Mouse (Mus musculus): ENCODE results near the gene 4932438H23Rik. TPM values are rescaled to one million over a fixed set of nuclear protein-coding genes. Genes with fewer than 3 reads are reported as not detected.

The 4932438H23Rik gene
- total RNA-seq, 1 experiment, result 0.36 TPM

DNA sequence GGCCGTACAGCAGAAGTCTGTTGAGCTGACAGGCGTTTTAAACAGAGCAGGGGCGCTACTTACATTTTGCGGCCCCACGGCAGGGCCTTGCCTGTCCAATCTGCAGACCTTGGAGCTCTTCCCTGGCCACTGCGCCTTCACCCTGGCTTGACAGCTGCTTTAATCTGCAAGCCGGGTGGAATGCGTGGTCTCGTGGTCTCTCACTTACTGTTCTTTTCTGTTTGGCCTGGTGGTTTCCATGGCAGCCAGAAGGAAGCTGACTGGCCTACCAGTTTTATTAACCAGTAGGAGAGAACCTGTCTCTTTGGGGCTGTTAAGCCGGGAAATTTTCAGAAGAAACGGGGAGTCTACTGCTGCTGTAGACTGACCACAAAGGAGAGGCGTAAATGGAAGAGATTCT, 26.0 kb downstream of the 4932438H23Rik start:
- Histone ChIP-seq H3K4me1 (ENCODE audit: control insufficient read depth in 2 of 2, insufficient read depth in 2 of 2, low read length in 2 of 2, poor library complexity in 1 of 2) (peaks cover 0 to 14% of the 10 kb centered on the region in 2 experiments; a peak in 2 of 4 replicates), H3K27ac (ENCODE audit: insufficient read depth, low read depth, low read length, poor library complexity, severe bottlenecking) (no peak overlapping the region), H3K36me3 (ENCODE audit: control insufficient read depth, insufficient read depth, low read length, poor library complexity, severe bottlenecking) (no peaks in the 10 kb centered on the region), H3K9me3 (ENCODE audit: control insufficient read depth, insufficient read depth, low read depth, low read length) (no peaks in the 10 kb centered on the region), H3K9ac (ENCODE audit: insufficient read depth, low read depth, low read length, poor library complexity, severe bottlenecking) (no peak overlapping the region), H3K4me3 (ENCODE audit: insufficient read depth in 1 of 2, low read depth in 1 of 2, low read length in 2 of 2, poor library complexity in 1 of 2, severe bottlenecking in 1 of 2) (no peak overlapping the region)
- no peak for TF ChIP-seq HCFC1 (IDR thresholded peaks at IDR 0.05; ENCODE audit: borderline replicate concordance, insufficient read depth, low read length)
- TF ChIP-seq ZC3H11A (IDR thresholded peaks at IDR 0.05; ENCODE audit: borderline replicate concordance, low read depth, low read length), result no peak
- no peak for TF ChIP-seq ZNF384 (IDR thresholded peaks at IDR 0.05; ENCODE audit: low read depth, low read length)
- no peak for TF ChIP-seq MAFK (IDR thresholded peaks at IDR 0.05; ENCODE audit: insufficient read depth, low read depth, low read length)
- no peak for TF ChIP-seq CHD2 (IDR thresholded peaks at IDR 0.05; ENCODE audit: low read depth, low read length)
- DNase-seq (ENCODE audit: low read depth, low spot score), result no peak
- in situ Hi-C loops (cut with MboI; ENCODE audit: low sequenced_read_pairs in 2 of 2, unreplicated experiment in 2 of 2), result no loop called here

DNA sequence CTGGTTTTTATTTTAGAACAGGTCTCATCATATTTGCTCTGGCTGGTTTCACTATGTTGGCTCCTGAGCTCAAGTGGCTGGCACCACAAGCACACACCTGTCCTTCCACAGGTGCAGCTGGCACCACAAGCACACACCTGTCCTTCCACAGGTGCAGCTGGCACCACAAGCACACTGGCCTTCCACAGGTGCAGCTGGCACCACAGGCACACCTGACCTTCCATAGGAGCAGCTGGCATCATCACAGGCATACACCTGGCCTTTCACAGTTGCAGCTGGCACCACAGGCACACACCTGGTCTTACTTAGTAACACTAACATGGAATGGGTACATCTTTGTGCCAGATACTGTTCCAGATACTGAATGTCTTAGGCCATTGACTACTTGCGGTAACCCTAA, 27.8 kb downstream of the 4932438H23Rik start:
- H3K9ac ChIP-seq (ENCODE audit: insufficient read depth, low read depth, low read length, poor library complexity, severe bottlenecking), result no peak overlapping the region
- DNase-seq (ENCODE audit: low read depth, low spot score), result no peak
- in situ Hi-C loops (cut with MboI; ENCODE audit: low sequenced_read_pairs in 2 of 2, unreplicated experiment in 2 of 2), result no loop called here
- no peaks in the 10 kb centered on the region for H3K9me3 ChIP-seq (ENCODE audit: control insufficient read depth, insufficient read depth, low read depth, low read length)
- no peaks in the 10 kb centered on the region for H3K36me3 ChIP-seq (ENCODE audit: control insufficient read depth, insufficient read depth, low read length, poor library complexity, severe bottlenecking)
- TF ChIP-seq CHD2 (IDR thresholded peaks at IDR 0.05; ENCODE audit: low read depth, low read length) (no peak), ZNF384 (IDR thresholded peaks at IDR 0.05; ENCODE audit: low read depth, low read length) (no peak), ZC3H11A (IDR thresholded peaks at IDR 0.05; ENCODE audit: borderline replicate concordance, low read depth, low read length) (no peak), HCFC1 (IDR thresholded peaks at IDR 0.05; ENCODE audit: borderline replicate concordance, insufficient read depth, low read length) (no peak), MAFK (IDR thresholded peaks at IDR 0.05; ENCODE audit: insufficient read depth, low read depth, low read length) (no peak)
- H3K4me3 ChIP-seq (ENCODE audit: insufficient read depth in 1 of 2, low read depth in 1 of 2, low read length in 2 of 2, poor library complexity in 1 of 2, severe bottlenecking in 1 of 2), result no peak overlapping the region
- peaks cover 0 to 8% of the 10 kb centered on the region in 2 experiments; a peak in 2 of 4 replicates for H3K4me1 ChIP-seq (ENCODE audit: control insufficient read depth in 2 of 2, insufficient read depth in 2 of 2, low read length in 2 of 2, poor library complexity in 1 of 2)
- H3K27ac ChIP-seq (ENCODE audit: insufficient read depth, low read depth, low read length, poor library complexity, severe bottlenecking), result no peak overlapping the region

DNA sequence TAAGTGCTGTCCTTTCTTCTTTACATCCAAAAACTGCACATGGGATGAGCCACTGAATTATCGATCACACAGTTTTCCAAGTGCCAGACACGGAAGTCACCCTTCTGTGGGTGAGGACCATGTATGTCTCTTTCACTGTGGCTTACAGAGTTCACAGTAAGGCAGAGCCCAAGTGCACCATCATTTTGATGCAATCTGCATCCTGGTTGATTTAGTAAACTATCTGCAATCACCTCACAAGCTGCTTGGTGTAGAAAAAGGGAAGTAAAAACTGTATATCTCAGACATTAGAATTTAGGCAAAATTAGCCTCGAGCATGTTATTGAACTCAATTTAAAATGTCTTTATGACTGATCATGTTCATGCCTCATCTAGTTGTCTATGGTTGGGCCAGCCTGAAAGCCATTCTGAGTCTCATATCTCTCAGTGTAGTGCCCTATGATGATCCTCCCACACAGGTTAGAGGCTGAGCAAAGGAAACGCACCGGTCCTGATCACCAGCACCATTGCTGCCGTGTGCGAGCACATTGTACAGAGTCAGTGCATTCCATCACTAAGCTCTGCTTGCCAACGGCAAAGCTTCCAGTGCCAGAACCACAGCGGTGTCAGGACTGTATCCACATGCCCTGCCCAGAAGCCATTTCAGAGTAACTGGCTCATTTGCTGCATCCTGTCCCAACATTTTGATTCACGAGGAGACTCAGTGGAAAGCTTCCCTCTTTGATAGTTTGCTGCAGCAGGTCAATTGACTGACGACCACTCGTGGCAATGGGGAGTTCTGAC, 30.1 kb downstream of the 4932438H23Rik start:
- DNase-seq (ENCODE audit: low read depth, low spot score), result no peak
- H3K9ac ChIP-seq (ENCODE audit: insufficient read depth, low read depth, low read length, poor library complexity, severe bottlenecking), result no peak overlapping the region
- no peaks in the 10 kb centered on the region for H3K4me1 ChIP-seq (ENCODE audit: control insufficient read depth in 2 of 2, insufficient read depth in 2 of 2, low read length in 2 of 2, poor library complexity in 1 of 2)
- H3K9me3 ChIP-seq (ENCODE audit: control insufficient read depth, insufficient read depth, low read depth, low read length), result no peaks in the 10 kb centered on the region
- H3K4me3 ChIP-seq (ENCODE audit: insufficient read depth in 1 of 2, low read depth in 1 of 2, low read length in 2 of 2, poor library complexity in 1 of 2, severe bottlenecking in 1 of 2), result no peak overlapping the region
- TF ChIP-seq CHD2 (IDR thresholded peaks at IDR 0.05; ENCODE audit: low read depth, low read length) (no peak), ZC3H11A (IDR thresholded peaks at IDR 0.05; ENCODE audit: borderline replicate concordance, low read depth, low read length) (no peak), HCFC1 (IDR thresholded peaks at IDR 0.05; ENCODE audit: borderline replicate concordance, insufficient read depth, low read length) (no peak), MAFK (IDR thresholded peaks at IDR 0.05; ENCODE audit: insufficient read depth, low read depth, low read length) (no peak), ZNF384 (IDR thresholded peaks at IDR 0.05; ENCODE audit: low read depth, low read length) (no peak)
- in situ Hi-C loops (cut with MboI; ENCODE audit: low sequenced_read_pairs in 2 of 2, unreplicated experiment in 2 of 2), result no loop called here
- no peak overlapping the region for H3K27ac ChIP-seq (ENCODE audit: insufficient read depth, low read depth, low read length, poor library complexity, severe bottlenecking)
- no peaks in the 10 kb centered on the region for H3K36me3 ChIP-seq (ENCODE audit: control insufficient read depth, insufficient read depth, low read length, poor library complexity, severe bottlenecking)

DNA sequence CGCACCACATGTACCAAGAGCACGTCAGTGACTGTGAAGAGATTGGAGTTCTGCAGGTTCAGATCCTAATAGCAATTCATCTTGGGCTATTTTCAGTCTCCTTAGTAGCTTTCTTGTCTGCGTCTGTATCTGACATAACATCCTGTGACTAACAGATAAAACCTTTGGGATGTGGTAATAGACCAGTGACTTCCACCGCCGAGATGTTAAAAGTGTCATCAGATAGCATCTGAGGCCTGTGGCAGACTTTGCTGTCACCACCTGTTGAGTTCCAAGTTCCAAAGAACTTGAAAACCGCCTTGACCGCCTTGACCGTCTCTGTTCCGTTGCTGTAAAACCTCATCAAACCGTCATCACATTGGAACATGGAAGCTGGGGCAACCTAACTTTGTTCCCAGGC, 31.1 kb downstream of the 4932438H23Rik start:
- H3K4me1 ChIP-seq (ENCODE audit: control insufficient read depth in 2 of 2, insufficient read depth in 2 of 2, low read length in 2 of 2, poor library complexity in 1 of 2), result no peaks in the 10 kb centered on the region
- H3K9me3 ChIP-seq (ENCODE audit: control insufficient read depth, insufficient read depth, low read depth, low read length), result no peaks in the 10 kb centered on the region
- H3K27ac ChIP-seq (ENCODE audit: insufficient read depth, low read depth, low read length, poor library complexity, severe bottlenecking), result no peak overlapping the region
- DNase-seq (ENCODE audit: low read depth, low spot score), result no peak
- in situ Hi-C loops (cut with MboI; ENCODE audit: low sequenced_read_pairs in 2 of 2, unreplicated experiment in 2 of 2), result no loop called here
- H3K36me3 ChIP-seq (ENCODE audit: control insufficient read depth, insufficient read depth, low read length, poor library complexity, severe bottlenecking), result no peaks in the 10 kb centered on the region
- TF ChIP-seq HCFC1 (IDR thresholded peaks at IDR 0.05; ENCODE audit: borderline replicate concordance, insufficient read depth, low read length), result no peak
- no peak for TF ChIP-seq MAFK (IDR thresholded peaks at IDR 0.05; ENCODE audit: insufficient read depth, low read depth, low read length)
- TF ChIP-seq CHD2 (IDR thresholded peaks at IDR 0.05; ENCODE audit: low read depth, low read length), result no peak
- TF ChIP-seq ZC3H11A (IDR thresholded peaks at IDR 0.05; ENCODE audit: borderline replicate concordance, low read depth, low read length), result no peak
- no peak for TF ChIP-seq ZNF384 (IDR thresholded peaks at IDR 0.05; ENCODE audit: low read depth, low read length)
- H3K9ac ChIP-seq (ENCODE audit: insufficient read depth, low read depth, low read length, poor library complexity, severe bottlenecking), result no peak overlapping the region
- H3K4me3 ChIP-seq (ENCODE audit: insufficient read depth in 1 of 2, low read depth in 1 of 2, low read length in 2 of 2, poor library complexity in 1 of 2, severe bottlenecking in 1 of 2), result no peak overlapping the region

Data from ES-E14 (cell line).